ENCODE assay signal across 16 mouse cellular contexts in genomic region chr11:19666732-19667131, GRCm38 (mm10).
"Had no signal": no experiment of that assay in that cellular context is flagged by ENCODE, and none has a peak within 500 bp of the region (broad histone marks: within the 10 kb centered on the region; RNA-seq: fewer than 3 reads in every experiment).

No protein-coding gene starts in this region.

- H3K27ac ChIP-seq: kidney, postnatal 0 days; limb, embryonic 12.5 days; liver, embryonic 13.5 days; midbrain, embryonic 15.5 days; neural tube, embryonic 12.5 days; stomach, embryonic 15.5 days had no signal

- DNase-seq: kidney, adult 9 months; kidney, postnatal 36 days; layer of hippocampus, adult 9-11 months; layer of hippocampus, postnatal 36 days; liver; liver, embryonic 13.5 days; liver, postnatal 0 days; lung, postnatal 36 days; right cerebral cortex, postnatal 4 days; thymus, adult 2 months; thymus, postnatal 25 days had no signal

- H3K4me1 ChIP-seq: liver, embryonic 13.5 days; neural tube, embryonic 12.5 days; stomach, embryonic 15.5 days had no signal

- H3K27me3 ChIP-seq: liver, embryonic 13.5 days; midbrain, embryonic 15.5 days; neural tube, embryonic 12.5 days; stomach, embryonic 15.5 days had no signal

- H3K36me3 ChIP-seq: limb, embryonic 12.5 days; liver, embryonic 13.5 days; midbrain, embryonic 15.5 days; neural tube, embryonic 12.5 days; stomach, embryonic 15.5 days had no signal

- H3K4me3 ChIP-seq: limb, embryonic 12.5 days; liver, embryonic 13.5 days; midbrain, embryonic 15.5 days; neural tube, embryonic 12.5 days; stomach, embryonic 15.5 days had no signal

- ATAC-seq: liver, postnatal 0 days; midbrain, embryonic 15.5 days had no signal

- H3K9me3 ChIP-seq: limb, embryonic 12.5 days; liver, embryonic 13.5 days; midbrain, embryonic 15.5 days; neural tube, embryonic 12.5 days; stomach, embryonic 15.5 days had no signal
